Mouse (Mus musculus) liver, postnatal 0 days (tissue): ENCODE measurements around the gene Gm49355. TPM values are rescaled to one million over a fixed set of nuclear protein-coding genes. Genes with fewer than 3 reads are reported as not detected.

Experiments
- ATAC-seq: fragments of 200-750 bp; cut with Nextera tagmentation; 2 replicates; pipeline ENCODE4 v1.8.0; 2017; ENCODE audit warnings: mild to moderate bottlenecking, moderate library complexity
- DNase-seq: peaks from one replicate; pipeline ENCODE4 v3.0.0-alpha.2; 2016
- H3K27ac ChIP-seq: fragments of 300-500 bp; sonication (generic); 2 replicates; pipeline ENCODE4 v1.5.1; 2014; ENCODE audit warnings: antibody characterized with exemption, moderate library complexity, mild to moderate bottlenecking, low read depth
- H3K27me3 ChIP-seq: fragments of 300-500 bp; sonication (generic); 2 replicates; pipeline ENCODE4 v1.6.1; 2014; ENCODE audit warnings: low read length, control low read depth, mixed read lengths; ENCODE audit not compliant: insufficient read depth
- H3K36me3 ChIP-seq: fragments of 300-500 bp; sonication (generic); replicated peaks from 2 replicates; pipeline ENCODE4 v1.6.1; 2014; ENCODE audit warnings: mild to moderate bottlenecking, control low read depth, low read length, moderate library complexity, mixed read lengths; ENCODE audit not compliant: insufficient read depth
- H3K4me1 ChIP-seq: fragments of 300-500 bp; sonication (generic); 2 replicates; pipeline ENCODE4 v1.6.1; 2014; ENCODE audit warnings: antibody characterized with exemption, mild to moderate bottlenecking, control low read depth; ENCODE audit not compliant: insufficient read depth
- H3K4me2 ChIP-seq: fragments of 300-500 bp; sonication (generic); 2 replicates; pipeline ENCODE4 v1.6.1; 2014; ENCODE audit warnings: low read depth, mild to moderate bottlenecking, low read length, moderate library complexity, mixed read lengths
- H3K4me3 ChIP-seq: fragments of 300-500 bp; sonication (generic); 2 replicates; pipeline ENCODE4 v1.5.1; 2014; ENCODE audit warnings: low read depth, low read length
- H3K9ac ChIP-seq: fragments of 300-500 bp; sonication (generic); replicated peaks from 2 replicates; pipeline ENCODE4 v1.6.1; 2014; ENCODE audit warnings: mild to moderate bottlenecking, moderate library complexity
- H3K9me3 ChIP-seq: fragments of 300-500 bp; sonication (generic); 2 replicates; pipeline ENCODE4 v1.6.1; 2016; ENCODE audit warnings: mild to moderate bottlenecking, control low read depth, low read length, mixed read lengths
- CTCF ChIP-seq: sonication (generic); IDR thresholded peaks from 2 replicates; pipeline ENCODE4 v1.5.1; 2016; ENCODE audit warnings: antibody characterized with exemption, low read depth
- EP300 ChIP-seq: IDR thresholded peaks from 2 replicates; pipeline ENCODE4 v1.6.1; 2016; ENCODE audit warnings: antibody characterized with exemption, low read depth, mild to moderate bottlenecking
- WGBS: fragments of 180-500 bp; shearing (Covaris S2); extraction: QIAGEN DNeasy Blood & Tissue Kit; methylation state at CpG from one replicate; pipeline ENCODE4 v1.1.7; 2014; ENCODE audit not compliant: insufficient replicate concordance; 5-methylcytosine and 5-hydroxymethylcytosine counted together
- polyA plus RNA-seq: library from polyadenylated mRNA; unstranded; fragments of >200 nt; fragmentation: Nextera tagmentation; extraction: Ambion mirVana; gene quantifications from 2 replicates; pipeline ENCODE4 v1.2.1, GENCODE M21; 2015

Gene Gm49355
- polyA plus RNA-seq, 1 experiment from 2014 or later, result 0.16 TPM

DNA sequence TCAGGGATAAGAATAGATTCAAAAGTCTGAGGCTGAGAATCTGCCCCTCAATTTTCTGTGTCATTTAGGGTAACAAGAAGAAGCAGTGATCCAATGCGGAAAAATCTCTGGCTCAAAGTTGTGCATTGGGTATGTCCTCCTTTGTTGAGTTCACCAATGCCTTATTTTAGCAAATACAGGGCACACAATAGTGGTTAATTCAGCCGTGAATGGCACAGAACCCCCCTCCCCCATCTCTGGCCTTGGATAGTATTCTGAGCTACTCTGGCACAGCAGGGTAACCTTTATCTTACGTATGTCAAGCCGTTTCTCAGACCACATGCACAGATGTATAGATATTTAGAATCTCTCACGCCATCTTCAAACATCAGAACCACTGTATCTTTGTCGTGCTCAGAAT, 15.9 kb downstream of the Gm49355 start:
- Histone ChIP-seq H3K36me3 (peaks cover 12% of the 10 kb centered on the region), H3K4me2 (no peak overlapping the region), H3K9ac (no peak overlapping the region), H3K9me3 (no peaks in the 10 kb centered on the region), H3K27ac (no peak overlapping the region), H3K27me3 (no peaks in the 10 kb centered on the region), H3K4me3 (no peak overlapping the region), H3K4me1 (no peaks in the 10 kb centered on the region)
- TF ChIP-seq EP300 (no peak), CTCF (no peak)
- 76% methylated on average over 6 of the region's 6 CpGs for WGBS
- DNase-seq (no peak), ATAC-seq (no peak)

DNA sequence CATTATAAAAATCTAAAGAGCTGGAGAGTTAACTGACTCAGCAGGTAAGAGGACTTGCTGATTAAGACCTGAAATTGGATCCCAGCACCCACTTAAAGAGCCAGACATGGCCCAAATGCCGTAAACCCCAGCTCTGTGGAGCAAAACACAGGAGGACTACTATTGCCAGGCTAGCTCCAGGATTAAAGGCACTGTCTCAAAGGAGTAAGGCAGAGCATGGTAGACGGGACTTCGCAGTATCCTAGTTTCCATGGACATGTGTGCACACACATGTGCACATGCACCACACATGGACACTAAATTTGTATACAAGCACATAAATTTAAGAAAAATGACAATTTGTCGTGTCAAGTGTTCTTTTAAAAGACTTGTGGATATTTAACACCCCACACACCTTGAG, 16.5 kb downstream of the Gm49355 start:
- no peak for DNase-seq
- Histone ChIP-seq H3K36me3 (peaks cover 12% of the 10 kb centered on the region), H3K4me1 (no peaks in the 10 kb centered on the region), H3K9me3 (no peaks in the 10 kb centered on the region), H3K9ac (no peak overlapping the region), H3K4me2 (no peak overlapping the region), H3K27me3 (no peaks in the 10 kb centered on the region), H3K27ac (no peak overlapping the region), H3K4me3 (no peak overlapping the region)
- TF ChIP-seq CTCF, result no peak
- no peak for TF ChIP-seq EP300
- ATAC-seq, result no peak
- 80% methylated on average over 4 of the region's 4 CpGs for WGBS

- WGBS, result 73% methylated on average over 3 of the region's 3 CpGs
- TF ChIP-seq CTCF (peak; percentile 28; the same call in 1 of the 2 replicates), EP300 (no peak)
- H3K4me1 ChIP-seq, result no peaks in the 10 kb centered on the region
- H3K36me3 ChIP-seq, result peaks cover 12% of the 10 kb centered on the region
- no peak for DNase-seq
- no peak overlapping the region for H3K4me2 ChIP-seq
- H3K27me3 ChIP-seq, result no peaks in the 10 kb centered on the region
- no peak overlapping the region for H3K27ac ChIP-seq
- H3K9me3 ChIP-seq, result no peaks in the 10 kb centered on the region
- no peak overlapping the region for H3K9ac ChIP-seq
- ATAC-seq, result no peak
- no peak overlapping the region for H3K4me3 ChIP-seq
Measured at GRCm38 (mm10) chr14:12300677-12301076, 16.9 kb downstream of the Gm49355 start.

DNA sequence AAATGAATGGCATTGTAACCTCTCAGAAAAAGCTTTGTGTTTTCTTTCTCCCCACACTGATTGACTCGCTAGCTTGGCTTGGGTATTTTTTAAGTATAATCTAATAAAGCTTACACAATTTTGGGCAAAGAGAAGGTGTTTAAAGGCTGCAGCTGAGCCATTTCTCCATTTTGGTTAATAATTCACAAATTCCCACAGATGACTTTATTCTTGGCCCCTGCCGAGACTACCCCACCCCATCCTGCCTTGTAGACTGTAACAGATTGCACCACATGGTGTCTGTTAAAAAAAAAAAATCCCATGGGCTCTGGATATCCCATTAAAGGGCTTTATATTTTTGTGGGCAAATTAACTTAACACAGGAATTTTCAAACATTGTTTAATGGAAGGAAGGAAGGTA, 19.3 kb downstream of the Gm49355 start:
- no peak for DNase-seq
- WGBS, result 57% methylated on average over 2 of the region's 2 CpGs
- Histone ChIP-seq H3K4me2 (no peak overlapping the region), H3K27ac (no peak overlapping the region), H3K9me3 (no peaks in the 10 kb centered on the region), H3K9ac (no peak overlapping the region), H3K36me3 (peaks cover 8% of the 10 kb centered on the region), H3K27me3 (no peaks in the 10 kb centered on the region), H3K4me3 (no peak overlapping the region), H3K4me1 (no peaks in the 10 kb centered on the region)
- ATAC-seq, result peak; percentile 41; the same call in 1 of the 2 replicates
- TF ChIP-seq CTCF, result no peak
- no peak for TF ChIP-seq EP300

DNA sequence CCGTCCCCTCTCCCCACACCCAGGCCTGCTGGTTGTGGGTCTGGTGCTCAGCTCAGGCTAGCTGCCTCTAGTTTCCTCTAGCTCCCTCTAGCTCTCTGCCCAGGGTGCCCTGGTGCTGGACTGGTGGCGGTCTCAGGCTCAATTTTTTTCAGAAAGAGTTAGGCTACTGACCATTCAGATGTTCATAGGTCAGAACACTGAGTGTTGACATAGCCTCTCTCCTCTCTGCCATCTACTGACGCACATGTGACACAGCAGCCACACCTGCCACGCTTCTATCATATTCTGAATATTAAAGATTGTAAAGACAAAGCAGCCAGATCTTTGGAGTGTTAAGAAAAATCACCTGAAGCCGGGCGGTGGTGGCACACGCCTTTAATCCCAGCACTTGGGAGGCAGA, 49.8 kb downstream of the Gm49355 start:
- Histone ChIP-seq H3K27ac (no peak overlapping the region), H3K4me3 (no peak overlapping the region), H3K27me3 (peaks cover 28% of the 10 kb centered on the region), H3K9ac (no peak overlapping the region), H3K36me3 (no peaks in the 10 kb centered on the region), H3K9me3 (no peaks in the 10 kb centered on the region), H3K4me1 (no peaks in the 10 kb centered on the region), H3K4me2 (no peak overlapping the region)
- no peak for TF ChIP-seq EP300
- peak; percentile 50 for TF ChIP-seq CTCF
- WGBS, result 60% methylated on average over 7 of the region's 7 CpGs
- DNase-seq (no peak), ATAC-seq (peak; percentile 44)

GRCm38 (mm10) chr14:12334925-12335324, 51.1 kb downstream of the Gm49355 start:
- Histone ChIP-seq H3K27ac (no peak overlapping the region), H3K27me3 (peaks cover 41% of the 10 kb centered on the region), H3K9me3 (no peaks in the 10 kb centered on the region), H3K4me2 (no peak overlapping the region), H3K9ac (no peak overlapping the region), H3K36me3 (no peaks in the 10 kb centered on the region), H3K4me3 (no peak overlapping the region), H3K4me1 (no peaks in the 10 kb centered on the region)
- no peak for ATAC-seq
- WGBS, result 35% methylated on average over 7 of the region's 7 CpGs
- DNase-seq, result no peak
- no peak for TF ChIP-seq EP300
- TF ChIP-seq CTCF, result no peak

DNA sequence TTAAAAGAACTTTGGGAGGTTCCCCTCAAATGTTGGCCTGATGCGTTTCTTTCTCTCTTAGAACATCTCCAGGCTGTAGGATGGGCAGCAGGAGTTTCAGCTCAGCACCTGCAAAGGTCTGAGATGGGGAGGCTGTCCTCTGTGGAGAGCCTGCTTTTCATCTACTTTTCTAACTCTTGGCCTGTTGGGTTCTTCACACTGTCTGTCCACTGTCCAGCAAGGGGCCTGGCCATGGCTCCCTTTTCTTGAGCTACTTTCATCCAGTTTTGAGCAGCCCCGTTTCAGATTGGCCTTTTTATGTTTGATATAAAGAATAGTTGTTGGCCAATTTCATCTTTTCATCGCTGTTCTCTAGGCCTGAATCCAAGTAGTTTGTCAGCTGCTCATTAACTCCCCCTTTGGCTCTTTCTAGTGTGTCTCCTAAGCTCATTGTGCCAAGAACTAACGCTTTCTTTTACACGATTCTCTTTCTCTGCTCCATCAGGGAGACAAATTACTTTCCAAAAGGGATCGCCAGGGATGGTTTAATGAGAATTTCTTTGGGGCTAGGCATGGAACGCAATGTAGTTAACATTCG, 53.7 kb downstream of the Gm49355 start:
- Histone ChIP-seq H3K4me2 (no peak overlapping the region), H3K27me3 (peaks cover 67% of the 10 kb centered on the region), H3K9me3 (no peaks in the 10 kb centered on the region), H3K27ac (no peak overlapping the region), H3K4me3 (no peak overlapping the region), H3K4me1 (no peaks in the 10 kb centered on the region), H3K36me3 (no peaks in the 10 kb centered on the region), H3K9ac (no peak overlapping the region)
- 11% methylated on average over 8 of the region's 8 CpGs for WGBS
- DNase-seq, result no peak
- ATAC-seq, result no peak
- TF ChIP-seq CTCF, result no peak
